Mouse (Mus musculus) duodenum, adult 2 months (tissue): ENCODE measurements around the gene Spint1. TPM values are rescaled to one million over a fixed set of nuclear protein-coding genes. Genes with fewer than 3 reads are reported as not detected.

Experiments
- polyA plus RNA-seq: library from polyadenylated mRNA; depleted of rRNA; stranded (reverse); fragments of >200 nt; gene quantifications from 2 replicates; pipeline ENCODE4 v1.2.3, GENCODE M21; 2012; ENCODE audit warnings: low replicate concordance; rRNA removed

Spint1 gene
- 134 and 359 TPM in 2 replicates for polyA plus RNA-seq

DNA sequence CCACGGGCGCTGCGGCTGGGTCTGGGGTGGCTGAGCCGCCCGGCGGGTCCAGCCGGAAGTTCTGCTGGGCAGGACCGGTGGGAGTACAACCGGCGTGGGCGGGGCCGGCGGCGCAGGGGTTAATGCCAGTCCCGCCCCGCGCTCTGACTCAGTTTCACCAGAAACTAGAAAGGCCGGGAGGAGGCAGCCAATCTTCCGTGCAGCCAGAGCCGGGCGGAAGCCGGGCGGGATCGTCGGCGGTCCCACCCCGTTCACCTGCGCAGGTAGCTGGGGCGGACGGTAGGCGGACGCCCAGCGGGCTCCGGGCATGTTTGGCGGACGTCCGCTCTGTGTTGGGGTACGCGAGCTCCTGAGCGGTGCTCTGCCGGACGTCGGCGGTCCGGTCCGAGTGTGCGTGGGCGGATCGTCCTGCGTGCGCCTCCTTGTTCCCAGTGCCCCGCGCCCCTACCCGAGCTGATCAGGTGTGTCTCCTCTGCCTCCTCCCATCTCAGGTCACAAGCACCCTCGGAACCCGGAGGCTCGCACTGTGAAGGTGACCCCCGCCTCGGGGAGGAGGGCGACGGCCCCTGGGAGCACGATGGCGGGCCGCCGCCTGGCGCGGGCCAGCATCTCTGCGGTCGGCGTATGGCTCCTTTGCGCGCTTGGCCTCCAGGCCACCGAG, at the start of gene Spint1:
TSS of gene Spint1 (plus strand) at position 153 of the 661 bp plus-strand sequence.

DNA sequence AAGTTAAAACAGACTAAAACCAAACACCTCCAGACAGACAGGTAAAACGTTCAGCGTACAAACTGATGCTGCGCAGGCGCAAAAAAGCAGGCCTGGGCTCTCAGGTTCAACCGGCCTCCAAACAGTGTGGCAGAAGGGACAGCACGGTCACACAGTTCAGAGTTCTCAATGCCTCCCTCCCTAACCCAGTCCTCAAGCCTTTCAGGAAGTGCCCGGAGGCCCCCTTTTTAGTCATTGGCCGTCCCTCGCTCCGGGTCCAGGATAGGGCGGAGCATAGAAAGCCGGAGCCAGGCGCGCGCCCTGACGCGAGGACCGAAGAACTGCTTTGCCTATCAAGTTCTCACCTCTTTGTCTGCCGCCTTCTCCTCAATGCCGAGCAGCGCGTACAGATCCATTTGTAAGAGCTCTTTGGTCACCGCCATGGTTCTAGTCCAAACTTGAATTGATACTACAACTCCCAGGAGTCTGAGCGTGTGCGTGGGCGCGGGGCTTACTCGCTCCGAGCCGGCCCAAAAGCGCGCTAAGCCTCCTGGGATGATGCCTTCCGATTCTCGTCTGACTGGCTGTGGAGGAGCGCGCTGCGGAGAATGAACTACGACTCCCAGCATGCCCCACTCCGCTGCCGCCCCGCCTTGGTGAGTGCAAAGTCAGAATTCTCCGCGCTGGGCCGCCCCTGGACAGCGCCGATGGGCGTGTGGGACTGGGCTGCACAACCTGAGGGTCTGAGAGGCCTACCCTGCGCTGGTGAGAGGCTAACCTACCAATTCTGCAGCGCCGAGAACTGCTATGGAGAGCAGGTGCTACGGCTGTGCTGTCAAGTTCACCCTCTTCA, 28.6 kb upstream of the Spint1 start, which contains the start of the genes Zfyve19 and Dnajc17:
TSS of gene Zfyve19 (plus strand) at position 274 of the 832 bp plus-strand sequence.
TSS of gene Dnajc17 (minus strand) at position 452 of the 832 bp plus-strand sequence.

DNA sequence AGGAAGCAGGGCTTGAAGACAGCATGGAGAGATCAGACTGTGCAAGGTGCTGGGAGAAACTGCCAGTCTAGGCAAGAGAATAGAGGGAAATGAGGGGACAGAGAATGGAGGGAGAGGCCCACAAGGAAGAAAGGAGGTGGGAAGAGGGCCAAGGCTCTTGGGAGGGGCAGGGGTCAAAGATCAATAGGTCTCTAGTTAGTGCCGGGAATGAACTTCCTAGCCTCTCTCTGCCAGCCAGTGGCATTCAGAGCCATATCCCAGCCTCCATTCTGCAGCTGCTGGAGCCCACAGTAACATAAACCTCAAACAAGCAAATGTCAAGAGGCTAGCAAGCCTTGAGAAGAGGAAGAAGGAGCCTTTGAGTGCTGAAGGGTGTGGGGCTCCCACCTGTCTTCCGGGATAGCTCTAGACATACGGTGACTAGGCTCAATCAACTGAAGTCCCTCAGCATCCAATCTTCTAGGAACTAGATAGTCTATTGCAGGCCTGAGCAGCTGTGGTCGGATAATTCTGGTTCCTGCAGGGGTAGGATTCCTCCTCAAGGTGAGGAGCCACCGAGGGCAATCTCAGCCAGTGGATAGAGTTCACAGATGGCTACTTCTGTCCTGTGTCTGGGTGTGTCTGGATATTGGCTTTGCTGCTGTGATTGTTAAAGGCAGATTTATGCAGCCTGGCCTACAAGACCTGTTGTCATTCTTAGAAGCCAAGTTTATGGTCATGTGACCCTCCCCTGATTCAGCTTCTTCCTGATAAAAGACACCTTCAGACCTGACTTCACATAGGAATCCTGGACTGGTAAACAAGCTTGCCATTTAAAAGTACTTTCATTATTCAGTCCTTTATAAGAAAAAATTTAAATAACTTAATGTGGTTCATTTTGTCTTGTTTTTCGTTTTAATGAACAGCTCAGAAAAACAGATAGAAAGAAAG, 7.1 kb upstream of the Spint1 start, which contains the start of gene Ppp1r14d:
TSS of gene Ppp1r14d (minus strand) at position 132 of the 930 bp plus-strand sequence.

DNA sequence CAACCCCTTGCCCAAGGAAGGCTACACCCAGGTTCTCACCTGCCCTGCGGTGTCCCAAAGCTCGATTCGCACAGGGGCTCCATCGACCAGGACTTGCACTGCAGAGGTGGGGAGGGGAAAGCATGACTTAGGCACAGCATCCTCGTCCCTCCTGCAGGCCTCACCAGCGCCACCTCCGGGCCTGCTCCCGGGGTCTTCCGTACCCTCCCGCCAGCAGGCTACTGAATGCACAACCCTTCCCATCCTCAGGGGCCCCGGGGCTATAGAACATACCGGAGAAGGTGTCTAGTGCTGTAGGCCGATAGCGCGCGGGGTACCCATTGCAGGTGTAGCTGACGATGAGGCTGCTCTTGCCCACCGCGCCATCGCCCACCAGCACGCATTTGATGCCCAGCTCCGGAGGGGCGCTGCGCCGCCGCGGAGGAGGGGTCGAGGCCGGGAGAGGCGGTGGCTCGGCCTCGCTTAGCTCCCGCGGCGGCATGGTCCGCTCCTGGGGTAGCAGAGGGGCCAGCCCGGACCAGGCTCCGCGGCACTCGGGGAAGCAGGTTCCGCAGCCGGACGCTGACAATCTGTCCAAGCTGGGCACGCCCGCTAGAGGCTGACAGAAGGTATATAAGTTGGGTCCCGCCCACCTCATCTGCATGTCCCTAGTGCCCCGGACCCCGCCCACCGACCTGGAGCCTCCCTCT, 33.6 kb downstream of the Spint1 start, which contains the start of gene Rhov:
TSS of gene Rhov (minus strand) at position 630 of the 689 bp plus-strand sequence.

DNA sequence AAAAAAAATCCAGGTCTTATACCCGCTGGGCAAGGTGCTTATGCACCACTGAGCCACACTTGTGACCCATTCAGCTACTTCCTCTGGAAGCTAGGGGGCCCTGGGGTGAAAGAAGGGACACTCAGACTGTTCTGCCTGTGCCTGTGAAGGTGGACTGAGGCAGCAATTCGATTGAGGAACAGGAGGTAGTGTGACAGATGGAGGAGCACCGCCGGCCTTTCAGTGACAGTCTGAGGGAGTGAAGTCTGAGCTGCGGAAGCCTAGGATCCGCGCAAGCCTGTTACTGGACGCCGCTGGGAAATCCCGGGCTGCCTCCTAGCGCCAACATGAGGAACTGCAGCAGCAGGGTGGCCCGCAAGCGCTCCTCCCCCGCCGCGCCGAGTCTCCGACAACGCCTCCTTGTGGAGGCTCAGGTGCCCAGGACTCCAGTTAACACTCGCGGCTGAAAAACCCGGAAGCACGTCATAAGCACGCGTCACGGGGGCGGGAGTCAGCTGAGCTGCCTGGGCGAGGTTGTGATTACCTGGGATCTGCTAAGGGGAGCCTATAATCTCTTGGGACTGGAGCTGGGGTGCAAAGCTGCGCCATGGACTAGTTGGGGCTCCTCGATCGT, 51.2 kb downstream of the Spint1 start, which contains the start of gene Vps18:
TSS of gene Vps18 (plus strand) at position 471 of the 613 bp plus-strand sequence.

Other genes starting within 250 kb of the Spint1 start
- 3.6 and 5.3 TPM in 2 replicates for gene Ccdc32, start 208.0 kb upstream of the Spint1 start, polyA plus RNA-seq
- gene Rpusd2, start 202.6 kb upstream of the Spint1 start, polyA plus RNA-seq, result 0.78 and 1.7 TPM in 2 replicates
- 0.12 and 0.16 TPM in 2 replicates for gene Knl1, start 190.2 kb upstream of the Spint1 start, polyA plus RNA-seq
- 4.1 and 4.2 TPM in 2 replicates for gene Rad51, start 124.6 kb upstream of the Spint1 start, polyA plus RNA-seq
- gene Rmdn3, start 80.3 kb upstream of the Spint1 start, polyA plus RNA-seq, result 26.8 and 50.3 TPM in 2 replicates
- 32.5 and 153 TPM in 2 replicates for gene Gchfr, start 69.6 kb upstream of the Spint1 start, polyA plus RNA-seq
- gene Gm14137, start 62.9 kb upstream of the Spint1 start, polyA plus RNA-seq, result 0.04 and 0.06 TPM in 2 replicates
- 29.4 and 36.1 TPM in 2 replicates for gene Zfyve19, start 28.7 kb upstream of the Spint1 start, polyA plus RNA-seq
- gene Dnajc17, start 28.6 kb upstream of the Spint1 start, polyA plus RNA-seq, result 2.9 and 3.1 TPM in 2 replicates
- gene Ppp1r14d, start 7.5 kb upstream of the Spint1 start, polyA plus RNA-seq, result 106 and 267 TPM in 2 replicates
- 2.0 and 3.7 TPM in 2 replicates for gene Rhov, start 33.9 kb downstream of the Spint1 start, polyA plus RNA-seq
- gene Vps18, start 51.4 kb downstream of the Spint1 start, polyA plus RNA-seq, result 17.3 and 20.0 TPM in 2 replicates
- 9.4 and 13.5 TPM in 2 replicates for gene Dll4, start 88.4 kb downstream of the Spint1 start, polyA plus RNA-seq
- gene Chac1, start 113.9 kb downstream of the Spint1 start, polyA plus RNA-seq, result 1.3 and 5.3 TPM in 2 replicates
- 4.2 TPM in 2 replicates for gene Ino80, start 240.3 kb downstream of the Spint1 start, polyA plus RNA-seq